Mouse (Mus musculus): ENCODE measurements around the gene Ccr10. TPM values are rescaled to one million over a fixed set of nuclear protein-coding genes. Genes with fewer than 3 reads are reported as not detected.

Gene Ccr10
- 0.28 and 0.29 TPM in 2 replicates for polyA plus RNA-seq (2021; fragmentation: Nextera tagmentation)
- long read RNA-seq, experiment 1 = 0 reads
- long read RNA-seq, experiment 2, partial matches to known transcripts = 0 of 1 reads
- long read RNA-seq, experiment 2, other reads (novel, unspliced or antisense) = 0 of 1 reads

DNA sequence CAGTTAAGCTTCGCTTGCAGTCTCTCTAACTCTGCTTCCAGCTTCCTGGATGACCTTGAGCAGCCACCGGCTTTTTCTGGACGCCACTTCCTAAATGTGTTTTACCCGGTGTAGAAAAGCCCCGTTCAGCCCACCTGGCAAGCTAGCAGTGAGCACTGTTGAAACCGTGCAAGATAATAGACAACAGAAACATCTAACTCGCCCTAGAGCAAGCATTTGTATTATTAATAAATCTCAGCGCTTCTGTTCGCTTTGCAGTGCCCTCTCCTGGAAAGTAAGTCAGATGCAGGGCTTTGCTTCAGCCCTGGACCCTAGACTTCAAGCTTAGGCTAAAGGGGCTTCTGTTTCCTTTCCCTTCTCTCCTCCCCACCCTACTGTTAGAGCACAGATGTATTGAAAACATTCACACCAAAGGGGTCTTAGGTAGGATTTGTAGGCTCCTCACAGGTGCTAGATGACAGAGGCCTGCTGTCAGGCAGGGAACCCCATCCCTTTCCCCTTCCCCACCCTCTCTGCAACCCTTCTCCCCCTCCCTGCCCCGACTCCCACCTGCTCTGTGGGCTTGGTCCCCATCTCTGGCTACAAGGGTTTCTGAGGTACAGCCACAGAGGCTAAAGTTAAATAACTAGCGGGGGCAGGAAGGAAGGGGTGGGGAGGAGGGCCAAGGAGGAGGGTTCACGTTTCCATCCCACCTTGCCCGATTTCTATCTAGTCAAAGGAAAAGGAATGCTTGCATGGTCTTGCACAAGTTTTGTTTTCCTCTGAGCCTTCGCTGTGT is at the start of gene Ccr10:
Gene Ccr10 (minus strand): TSS at position 593 of the 778 bp plus-strand sequence.

DNA sequence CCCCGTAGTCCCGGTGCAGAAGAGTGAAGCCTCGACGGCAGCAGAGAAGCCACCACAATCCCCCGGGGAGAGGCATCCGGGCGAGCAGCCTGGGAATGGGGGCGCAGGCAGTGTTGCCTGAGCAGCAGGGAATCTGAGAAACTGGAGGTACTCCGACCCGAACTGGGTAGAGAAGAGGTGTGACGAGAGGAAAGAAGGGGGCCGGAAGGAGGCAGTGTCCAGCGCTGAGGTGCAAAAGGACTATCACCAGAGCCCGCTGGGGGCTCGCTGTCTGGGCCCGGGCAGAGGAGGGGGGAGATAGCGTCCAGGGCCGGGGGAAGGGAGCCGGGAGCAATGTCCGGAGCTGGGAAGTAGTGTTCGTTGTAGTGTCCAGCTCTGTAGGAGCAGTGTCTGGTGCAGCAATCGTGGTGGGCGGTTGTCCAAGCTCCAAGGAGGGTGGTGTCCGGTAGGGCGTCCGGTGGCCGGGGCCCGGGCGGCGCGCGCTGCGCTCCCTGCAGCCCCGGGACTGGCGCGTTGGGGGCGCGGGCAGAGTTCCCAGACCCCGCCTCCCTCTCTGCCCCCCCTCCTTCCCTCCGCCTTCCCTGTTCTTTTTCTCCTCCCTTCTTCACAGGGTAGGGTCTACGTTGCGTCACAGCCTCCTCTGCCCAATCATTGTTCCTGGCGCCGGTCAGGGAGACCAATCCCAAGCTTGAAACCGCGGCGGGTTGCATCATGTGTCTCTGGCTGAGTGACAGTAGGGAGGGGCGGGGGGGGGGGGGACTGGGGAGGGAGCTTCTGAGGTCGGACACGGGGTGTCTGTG is 4.2 kb downstream of the Ccr10 start, which contains the start of gene Plekhh3:
Gene Plekhh3 (minus strand): TSS at position 541 of the 800 bp plus-strand sequence.

DNA sequence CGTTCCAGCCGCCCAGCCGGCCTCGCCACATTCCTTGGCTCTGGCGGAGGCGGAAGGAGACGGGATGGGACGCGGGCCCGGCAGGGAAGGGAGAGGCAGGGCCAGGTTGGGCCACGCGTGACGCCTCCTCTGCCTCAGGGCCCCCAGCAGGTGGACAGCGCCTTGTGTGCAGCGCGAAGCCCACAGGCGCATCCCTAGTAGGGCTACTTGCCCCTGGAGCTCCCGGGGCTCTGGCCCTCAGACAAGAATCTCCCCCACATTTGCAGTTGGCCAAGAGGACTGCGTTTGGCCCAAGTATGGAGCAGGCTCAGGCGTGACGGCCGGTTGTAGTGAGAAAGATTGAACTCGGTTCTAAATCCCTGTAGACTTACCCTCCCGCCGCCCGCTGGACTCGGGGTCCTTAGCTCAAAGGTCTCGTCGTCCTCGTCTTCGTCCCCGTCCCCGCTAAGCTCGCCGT is 4.9 kb downstream of the Ccr10 start, which contains the start of gene Cntnap1:
Gene Cntnap1 (plus strand): TSS at position 170 of the 457 bp plus-strand sequence.

DNA sequence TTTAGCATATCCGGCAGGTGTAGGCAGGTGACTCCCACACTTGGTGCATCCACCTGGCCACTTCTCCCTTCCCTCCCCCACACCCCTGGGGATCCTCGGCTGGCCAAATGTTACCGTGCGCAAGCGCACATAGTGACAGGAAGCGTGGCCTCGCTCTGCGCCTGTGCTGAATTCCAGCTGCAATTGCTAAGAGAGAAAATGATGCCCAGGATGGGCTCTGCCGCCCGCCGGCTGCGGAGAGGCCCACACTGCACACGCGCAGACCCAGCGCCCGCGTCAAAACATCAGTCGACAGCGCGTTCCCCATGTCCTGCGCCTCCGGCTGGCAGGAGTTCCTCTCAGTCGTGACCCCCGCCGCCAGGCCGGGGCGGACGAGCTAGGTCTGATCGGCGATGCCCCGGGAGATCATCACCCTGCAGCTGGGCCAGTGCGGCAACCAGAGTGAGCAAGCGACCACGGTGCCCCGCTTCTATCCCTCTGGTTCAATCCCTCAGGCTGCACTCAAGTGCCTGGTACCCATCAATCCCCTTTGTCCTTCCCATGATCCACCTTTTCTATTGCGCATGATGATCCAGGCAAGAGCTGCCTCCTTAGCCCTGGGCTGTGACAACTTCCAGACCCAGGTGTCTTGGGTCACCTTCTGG is 19.4 kb downstream of the Ccr10 start, which contains the start of gene Tubg2:
Gene Tubg2 (plus strand): TSS at position 180 of the 644 bp plus-strand sequence.

Other genes with a start within 250 kb of the Ccr10 start
- 16.6 and 19.2 TPM in 2 replicates for gene Stat3, start 235.9 kb downstream of the Ccr10 start, polyA plus RNA-seq (2021; fragmentation: Nextera tagmentation)
- 18.5 and 21.2 TPM in 2 replicates for gene Cavin1, start 204.6 kb downstream of the Ccr10 start, polyA plus RNA-seq (2021; fragmentation: Nextera tagmentation)
- 117 and 194 TPM in 2 replicates for gene Atp6v0a1, start 166.0 kb downstream of the Ccr10 start, polyA plus RNA-seq (2021; fragmentation: Nextera tagmentation)
- gene Naglu, start 105.4 kb downstream of the Ccr10 start, polyA plus RNA-seq (2021; fragmentation: Nextera tagmentation) = 8.0 and 9.5 TPM in 2 replicates
- 0.25 and 0.35 TPM in 2 replicates for gene Hsd17b1, start 97.0 kb downstream of the Ccr10 start, polyA plus RNA-seq (2021; fragmentation: Nextera tagmentation)
- gene Coasy, start 92.9 kb downstream of the Ccr10 start, polyA plus RNA-seq (2021; fragmentation: Nextera tagmentation) = 25.0 and 31.6 TPM in 2 replicates
- 62.2 and 75.9 TPM in 2 replicates for gene Mlx, start 88.2 kb downstream of the Ccr10 start, polyA plus RNA-seq (2021; fragmentation: Nextera tagmentation)
- 4.4 and 5.9 TPM in 2 replicates for gene Psmc3ip, start 80.0 kb downstream of the Ccr10 start, polyA plus RNA-seq (2021; fragmentation: Nextera tagmentation)
- gene Retreg3, start 55.5 kb downstream of the Ccr10 start, polyA plus RNA-seq (2021; fragmentation: Nextera tagmentation) = 5.9 and 10.3 TPM in 2 replicates
- 62.3 and 62.7 TPM in 2 replicates for gene Tubg1, start 55.5 kb downstream of the Ccr10 start, polyA plus RNA-seq (2021; fragmentation: Nextera tagmentation)
- gene Tubg2, start 19.5 kb downstream of the Ccr10 start, polyA plus RNA-seq (2021; fragmentation: Nextera tagmentation) = 58.6 and 65.3 TPM in 2 replicates
- gene Cntnap1, start 4.9 kb downstream of the Ccr10 start, polyA plus RNA-seq (2021; fragmentation: Nextera tagmentation) = 12.1 and 20.2 TPM in 2 replicates
- 0.76 and 6.3 TPM in 2 replicates for gene Plekhh3, start 4.1 kb downstream of the Ccr10 start, polyA plus RNA-seq (2021; fragmentation: Nextera tagmentation)
- 26.3 and 27.6 TPM in 2 replicates for gene Ezh1, start 51.0 kb upstream of the Ccr10 start, polyA plus RNA-seq (2021; fragmentation: Nextera tagmentation)
- 38.8 and 57.1 TPM in 2 replicates for gene Ramp2, start 70.6 kb upstream of the Ccr10 start, polyA plus RNA-seq (2021; fragmentation: Nextera tagmentation)
- gene Vps25, start 78.3 kb upstream of the Ccr10 start, polyA plus RNA-seq (2021; fragmentation: Nextera tagmentation) = 144 and 179 TPM in 2 replicates
- gene Wnk4, start 85.1 kb upstream of the Ccr10 start, polyA plus RNA-seq (2021; fragmentation: Nextera tagmentation) = 1.5 TPM in 2 replicates
- 0.15 and 0.36 TPM in 2 replicates for gene Cntd1, start 103.6 kb upstream of the Ccr10 start, polyA plus RNA-seq (2021; fragmentation: Nextera tagmentation)
- 362 and 483 TPM in 2 replicates for gene Coa3, start 103.7 kb upstream of the Ccr10 start, polyA plus RNA-seq (2021; fragmentation: Nextera tagmentation)
- gene Becn1, start 126.8 kb upstream of the Ccr10 start, polyA plus RNA-seq (2021; fragmentation: Nextera tagmentation) = 156 and 197 TPM in 2 replicates
- gene Psme3, start 140.8 kb upstream of the Ccr10 start, polyA plus RNA-seq (2021; fragmentation: Nextera tagmentation) = 11.3 and 48.6 TPM in 2 replicates
- gene Aoc2, start 149.6 kb upstream of the Ccr10 start, polyA plus RNA-seq (2021; fragmentation: Nextera tagmentation) = 0.15 and 0.30 TPM in 2 replicates
- 0.05 and 0.20 TPM in 2 replicates for gene Aoc3, start 155.2 kb upstream of the Ccr10 start, polyA plus RNA-seq (2021; fragmentation: Nextera tagmentation)
- gene G6pc, start 192.1 kb upstream of the Ccr10 start, polyA plus RNA-seq (2021; fragmentation: Nextera tagmentation) = not detected in 2 replicates
- gene Aarsd1, start 242.2 kb upstream of the Ccr10 start, polyA plus RNA-seq (2021; fragmentation: Nextera tagmentation) = 68.9 and 83.8 TPM in 2 replicates
- gene Gm27029, start 249.4 kb upstream of the Ccr10 start, polyA plus RNA-seq (2021; fragmentation: Nextera tagmentation) = 7.0 and 10.9 TPM in 2 replicates
- gene Rundc1, start 249.6 kb upstream of the Ccr10 start, polyA plus RNA-seq (2021; fragmentation: Nextera tagmentation) = 21.0 and 21.8 TPM in 2 replicates
- 7.0 and 7.1 TPM in 2 replicates for gene Ptges3l, start 249.9 kb upstream of the Ccr10 start, polyA plus RNA-seq (2021; fragmentation: Nextera tagmentation)

Data from left cerebral cortex, adult 6 months (tissue).